In the genomic region with DNA sequence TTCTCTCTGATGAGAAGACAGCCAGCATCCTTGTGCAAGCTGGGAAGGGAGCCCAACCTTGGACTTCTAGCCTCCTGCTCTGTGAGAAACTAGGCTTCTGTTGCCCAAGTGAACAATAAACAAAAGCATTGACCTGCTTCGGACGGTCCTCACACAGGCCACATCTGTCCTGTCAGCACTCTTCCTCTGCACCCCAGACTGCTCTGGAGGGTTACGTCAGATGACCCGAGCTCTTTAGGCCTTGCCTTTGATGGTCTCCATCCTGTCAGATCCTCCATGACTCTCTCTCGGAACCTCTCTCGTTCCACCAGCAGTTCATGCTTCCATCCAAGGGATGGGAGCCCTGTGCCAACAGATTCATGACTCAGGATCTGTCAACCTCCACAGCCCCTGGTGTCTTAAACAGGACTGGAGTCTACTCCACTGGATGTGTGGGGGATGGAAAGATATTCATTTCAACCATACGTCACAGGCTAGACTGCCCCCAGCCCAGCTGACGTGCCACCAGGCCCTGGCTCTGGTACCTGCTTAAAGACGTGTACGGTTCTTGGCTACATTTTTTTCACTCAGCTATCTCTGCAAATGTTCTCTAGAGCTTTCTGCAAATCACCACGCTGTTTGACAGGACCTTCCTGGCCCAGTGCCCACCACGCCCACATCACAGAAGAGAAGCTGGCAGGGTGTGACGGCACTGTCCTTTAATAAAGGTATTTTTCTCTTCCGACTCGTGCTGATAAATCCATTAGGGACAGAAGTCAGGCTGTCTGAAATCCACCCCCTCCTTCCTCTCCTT, we compare ENCODE assay signal across 8 mouse cellular contexts. TPM values are rescaled to one million over a fixed set of nuclear protein-coding genes. Genes with fewer than 3 reads are reported as not detected.
A peak's percentile ranks its signal among the peaks of the same experiment; 100 is the strongest.
DNase-seq lines count a peak whose midpoint lies in the region; ATAC-seq lines count a peak whose summit lies in the region.

No protein-coding gene starts in this region.

- intact Hi-C loops in heart, postnatal 10 days (cut with DNase I), result loop anchor here (2.0 kb wide), 1 partner anchor 16 kb away; no protein-coding TSS in a partner anchor

- peak; percentile 37 for DNase-seq in ovary, postnatal 14 days (ENCODE audit: low spot score)
- DNase-seq in ovary, adult 18-20 months (ENCODE audit: low spot score), result no peak
- DNase-seq in cerebellum, postnatal 36 days, result peak; percentile 77 to 81
- peak; percentile 84 to 86 for DNase-seq in heart, postnatal 10 days
- peak; percentile 80 to 87 for DNase-seq in layer of hippocampus, adult 8-10 months (ENCODE audit: low spot score in 2 of 2)
- DNase-seq in lung, postnatal 14 days, result peak; percentile 71
- DNase-seq in spleen, postnatal 10 days (ENCODE audit: low spot score in 2 of 2), result no peak

- no peak for ATAC-seq in activated CD4-positive, CD25-positive, alpha-beta regulatory T cell, adult 4 months

RNA-seq across cellular contexts. Expression of a gene that starts 7.5 kb away (rescaled TPM):
- 10 to 100 TPM; 59.7 to 65.1 TPM for total RNA-seq in heart, postnatal 10 days (2021)
- 100 to 1,000 TPM; 105 to 134 (median 117) TPM for total RNA-seq in layer of hippocampus, adult 8-10 months (2022)
- polyA plus RNA-seq in activated CD4-positive, CD25-positive, alpha-beta regulatory T cell, adult 4 months (2017; shearing (Covaris generic)), result 10 to 100 TPM; 13.1 to 13.9 TPM

Comparison
In these comparisons a context has a peak if more than half of its experiments do, and no peak if none do; other contexts are left out.
1. DNase-seq: peak in ovary, postnatal 14 days (single experiment), cerebellum, postnatal 36 days (2 of 2), heart, postnatal 10 days (2 of 2), layer of hippocampus, adult 8-10 months (2 of 2) and lung, postnatal 14 days (single experiment); none in ovary, adult 18-20 months (single experiment) and spleen, postnatal 10 days (0 of 2).